Mouse (Mus musculus): Measurements from ENCODE around the gene Nr6a1.

The Nr6a1 gene

GRCm38 (mm10) chr2:38927115-38927979 lies at the start of gene Nr6a1:
TSS of gene Nr6a1 (minus strand) at chr2:38927688.
- in situ Hi-C loops (cut with MseI, MboI) = loop anchor here (5.0 kb wide), 1 partner anchor 70 kb away; the partner anchor contains the start of gene Wdr38 (in 2 of the 2)

GRCm38 (mm10) chr2:38975941-38976805 lies 48.7 kb upstream of the Nr6a1 start:
- in situ Hi-C loops (cut with MseI, MboI) = no loop called here

GRCm38 (mm10) chr2:38975181-38975580 lies 47.7 kb upstream of the Nr6a1 start:
- in situ Hi-C loops (cut with MseI, MboI) = no loop called here

- in situ Hi-C loops (cut with MseI, MboI) = no loop called here
Measured at GRCm38 (mm10) chr2:38974171-38974570, 46.7 kb upstream of the Nr6a1 start.

GRCm38 (mm10) chr2:38973701-38974100 lies 46.2 kb upstream of the Nr6a1 start:
- in situ Hi-C loops (cut with MseI, MboI) = no loop called here

- in situ Hi-C loops (cut with MseI, MboI) = no loop called here
Measured at GRCm38 (mm10) chr2:38973223-38973622, 45.7 kb upstream of the Nr6a1 start.

GRCm38 (mm10) chr2:38970057-38970456 lies 42.6 kb upstream of the Nr6a1 start:
- in situ Hi-C loops (cut with MseI, MboI) = no loop called here

- in situ Hi-C loops (cut with MseI, MboI) = no loop called here
Measured at GRCm38 (mm10) chr2:38969650-38970049, 42.2 kb upstream of the Nr6a1 start.

GRCm38 (mm10) chr2:38964198-38964597 lies 36.7 kb upstream of the Nr6a1 start:
- in situ Hi-C loops (cut with MseI, MboI) = no loop called here

- in situ Hi-C loops (cut with MseI, MboI) = no loop called here
Measured at GRCm38 (mm10) chr2:38957671-38958223, 30.3 kb upstream of the Nr6a1 start.

- in situ Hi-C loops (cut with MseI, MboI) = no loop called here
Measured at GRCm38 (mm10) chr2:38956062-38956461, 28.6 kb upstream of the Nr6a1 start.

- in situ Hi-C loops (cut with MseI, MboI) = no loop called here
Measured at GRCm38 (mm10) chr2:38953152-38953883, 25.8 kb upstream of the Nr6a1 start.

- in situ Hi-C loops (cut with MseI, MboI) = no loop called here
Measured at GRCm38 (mm10) chr2:38950281-38950719, 22.8 kb upstream of the Nr6a1 start.

- in situ Hi-C loops (cut with MseI, MboI) = no loop called here
Measured at GRCm38 (mm10) chr2:38947566-38947965, 20.1 kb upstream of the Nr6a1 start.

GRCm38 (mm10) chr2:38944460-38945161 lies 17.1 kb upstream of the Nr6a1 start:
- in situ Hi-C loops (cut with MseI, MboI) = no loop called here

GRCm38 (mm10) chr2:38943977-38944376 lies 16.5 kb upstream of the Nr6a1 start:
- in situ Hi-C loops (cut with MseI, MboI) = no loop called here

GRCm38 (mm10) chr2:38943161-38943560 lies 15.7 kb upstream of the Nr6a1 start:
- in situ Hi-C loops (cut with MseI, MboI) = no loop called here

GRCm38 (mm10) chr2:38941898-38942297 lies 14.4 kb upstream of the Nr6a1 start:
- in situ Hi-C loops (cut with MseI, MboI) = no loop called here

GRCm38 (mm10) chr2:38941426-38941825 lies 13.9 kb upstream of the Nr6a1 start:
- in situ Hi-C loops (cut with MseI, MboI) = no loop called here

GRCm38 (mm10) chr2:38939047-38939446 lies 11.6 kb upstream of the Nr6a1 start:
- in situ Hi-C loops (cut with MseI, MboI) = no loop called here

- in situ Hi-C loops (cut with MseI, MboI) = no loop called here
Measured at GRCm38 (mm10) chr2:38938007-38938406, 10.5 kb upstream of the Nr6a1 start.
